Mouse (Mus musculus) liver, embryonic 11.5 days (tissue): ENCODE results near the gene Apoa5. TPM values are rescaled to one million over a fixed set of nuclear protein-coding genes. Genes with fewer than 3 reads are reported as not detected.
"Not testable (repeated sequence)": the region's sequence is repeated elsewhere in the genome, so short reads cannot be mapped to it uniquely, and the experiment has no call there.

Experiments
- ATAC-seq: fragments of 200-750 bp; cut with Nextera tagmentation; replicated peaks from 2 replicates; pipeline ENCODE4 v1.8.0; 2017; ENCODE audit warnings: moderate number of reproducible peaks, mild to moderate bottlenecking, moderate TSS enrichment, moderate library complexity; ENCODE audit not compliant: low FRiP score
- DNase-seq: peaks from one replicate; pipeline ENCODE4 v3.0.0-alpha.2; 2017; ENCODE audit warnings: low spot score
- H3K27ac ChIP-seq: fragments of 300-500 bp; sonication (generic); 2 replicates; pipeline ENCODE4 v1.5.1; 2014; ENCODE audit warnings: mild to moderate bottlenecking, low read depth, low read length, control low read depth
- H3K27me3 ChIP-seq: fragments of 300-500 bp; sonication (generic); replicated peaks from 2 replicates; pipeline ENCODE4 v1.6.1; 2014; ENCODE audit warnings: low read length, mixed read lengths; ENCODE audit not compliant: control insufficient read depth, insufficient read depth
- H3K36me3 ChIP-seq: fragments of 300-500 bp; sonication (generic); 2 replicates; pipeline ENCODE4 v1.6.1; 2014; ENCODE audit warnings: mild to moderate bottlenecking, low read length, moderate library complexity, mixed read lengths; ENCODE audit not compliant: control insufficient read depth, insufficient read depth
- H3K4me1 ChIP-seq: fragments of 300-500 bp; sonication (generic); replicated peaks from 2 replicates; pipeline ENCODE4 v1.6.1; 2014; ENCODE audit warnings: low read length, mixed read lengths; ENCODE audit not compliant: control insufficient read depth, insufficient read depth
- H3K4me2 ChIP-seq: fragments of 300-500 bp; sonication (generic); 2 replicates; pipeline ENCODE4 v1.6.1; 2014; ENCODE audit warnings: mild to moderate bottlenecking, control low read depth, moderate library complexity
- H3K4me3 ChIP-seq: fragments of 300-500 bp; sonication (generic); 2 replicates; pipeline ENCODE4 v1.5.1; 2014; ENCODE audit warnings: low read depth, low read length, control low read depth
- H3K9ac ChIP-seq: fragments of 300-500 bp; sonication (generic); 2 replicates; pipeline ENCODE4 v1.6.1; 2014; ENCODE audit warnings: low read depth, low read length, control low read depth
- H3K9me3 ChIP-seq: fragments of 300-500 bp; sonication (generic); 2 replicates; pipeline ENCODE4 v1.6.1; 2016; ENCODE audit warnings: low read length, inconsistent platforms, mixed read lengths; ENCODE audit not compliant: control insufficient read depth
- WGBS: fragments of 180-500 bp; shearing (Covaris S2); extraction: QIAGEN DNeasy Blood & Tissue Kit; methylation state at CpG from one replicate; pipeline ENCODE4 v1.1.7; 2014; 5-methylcytosine and 5-hydroxymethylcytosine counted together
- polyA plus RNA-seq: library from polyadenylated mRNA; unstranded; fragments of >200 nt; fragmentation: Nextera tagmentation; extraction: Ambion mirVana; gene quantifications from 2 replicates; pipeline ENCODE4 v1.2.1, GENCODE M21; 2014

The Apoa5 gene
- polyA plus RNA-seq, 1 experiment from 2014 or later: 0.21 TPM

GRCm38 (mm10) chr9:46315807-46316365 is 47.5 kb downstream of the Apoa5 start:
- DNase-seq (no peak), ATAC-seq (no peak)
- Histone ChIP-seq H3K36me3 (no peaks in the 10 kb centered on the region), H3K4me3 (no peak overlapping the region), H3K9me3 (no peaks in the 10 kb centered on the region), H3K9ac (no peak overlapping the region), H3K4me2 (no peak overlapping the region), H3K27ac (no peak overlapping the region), H3K27me3 (0 out of 2 replicates have a peak, but pooled peaks cover 2% of the 10 kb centered on the region), H3K4me1 (no peaks in the 10 kb centered on the region)
- 65% methylated on average over 11 of the region's 11 CpGs for WGBS

- DNase-seq: no peak
Measured at GRCm38 (mm10) chr9:46316388-46316787, 48.0 kb downstream of the Apoa5 start.

DNA sequence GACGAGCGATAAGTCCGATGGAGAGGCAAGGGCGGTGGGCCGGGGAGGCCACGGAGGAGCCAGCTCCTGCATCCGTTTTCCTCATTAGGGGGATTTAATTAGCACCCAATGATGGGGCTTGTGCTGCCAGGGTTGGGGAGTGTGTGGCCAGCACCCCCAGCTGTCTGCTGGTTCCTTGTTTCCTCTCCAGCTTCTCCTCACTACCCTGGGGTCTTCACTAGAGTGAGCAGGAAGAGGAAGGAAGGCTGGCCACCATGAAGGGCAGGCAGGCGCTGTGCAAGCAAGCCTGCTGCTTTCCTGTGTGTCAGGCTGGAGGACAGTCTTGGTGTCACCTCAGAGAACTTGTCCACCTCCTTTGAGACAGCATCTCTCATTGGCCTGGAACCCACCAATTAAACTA is 48.5 kb downstream of the Apoa5 start:
- H3K27ac ChIP-seq: no peak overlapping the region
- ATAC-seq: no peak
- no peak overlapping the region for H3K9ac ChIP-seq
- 58% methylated on average over 8 of the region's 8 CpGs for WGBS
- H3K4me2 ChIP-seq: no peak overlapping the region
- no peaks in the 10 kb centered on the region for H3K36me3 ChIP-seq
- no peaks in the 10 kb centered on the region for H3K4me1 ChIP-seq
- H3K27me3 ChIP-seq: 0 out of 2 replicates have a peak, but pooled peaks cover 2% of the 10 kb centered on the region
- H3K4me3 ChIP-seq: no peak overlapping the region
- no peak for DNase-seq
- no peaks in the 10 kb centered on the region for H3K9me3 ChIP-seq

More at GRCm38 (mm10) chr9:46316388-46316787, 48.0 kb downstream of the Apoa5 start:
- 49% methylated on average over 5 of the region's 5 CpGs for WGBS
- no peak overlapping the region for H3K9ac ChIP-seq
- H3K4me2 ChIP-seq: no peak overlapping the region
- no peak overlapping the region for H3K4me3 ChIP-seq
- no peaks in the 10 kb centered on the region for H3K9me3 ChIP-seq
- ATAC-seq: no peak
- H3K36me3 ChIP-seq: no peaks in the 10 kb centered on the region
- H3K27me3 ChIP-seq: 0 out of 2 replicates have a peak, but pooled peaks cover 2% of the 10 kb centered on the region
- H3K4me1 ChIP-seq: no peaks in the 10 kb centered on the region
- H3K27ac ChIP-seq: no peak overlapping the region

DNA sequence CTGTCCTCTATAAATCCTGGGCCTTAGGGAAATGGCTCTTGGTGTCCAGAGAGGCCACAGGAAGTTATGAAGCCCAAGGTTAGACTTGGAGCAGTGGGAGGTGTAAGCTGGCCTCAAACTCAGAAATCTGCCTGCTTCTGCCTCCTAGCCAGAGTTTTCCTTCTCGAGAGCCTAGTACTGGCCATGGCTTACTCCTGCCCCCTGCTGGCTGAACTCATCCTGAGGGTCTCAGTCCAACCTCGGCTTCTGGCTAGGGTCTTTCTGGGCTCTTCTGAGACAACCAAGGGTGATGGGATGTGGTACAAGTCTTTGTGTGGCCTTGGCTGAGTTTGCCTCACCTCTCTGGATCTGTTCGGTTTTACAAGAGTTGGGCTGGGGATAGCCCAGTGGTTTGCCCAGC is 49.5 kb downstream of the Apoa5 start:
- no peak overlapping the region for H3K27ac ChIP-seq
- no peak overlapping the region for H3K4me3 ChIP-seq
- no peaks in the 10 kb centered on the region for H3K36me3 ChIP-seq
- no peaks in the 10 kb centered on the region for H3K4me1 ChIP-seq
- no peak overlapping the region for H3K4me2 ChIP-seq
- DNase-seq: no peak
- H3K9ac ChIP-seq: no peak overlapping the region
- H3K27me3 ChIP-seq: 0 out of 2 replicates have a peak, but pooled peaks cover 2% of the 10 kb centered on the region
- H3K9me3 ChIP-seq: no peaks in the 10 kb centered on the region
- 83% methylated on average over 3 of the region's 3 CpGs for WGBS
- ATAC-seq: no peak

DNA sequence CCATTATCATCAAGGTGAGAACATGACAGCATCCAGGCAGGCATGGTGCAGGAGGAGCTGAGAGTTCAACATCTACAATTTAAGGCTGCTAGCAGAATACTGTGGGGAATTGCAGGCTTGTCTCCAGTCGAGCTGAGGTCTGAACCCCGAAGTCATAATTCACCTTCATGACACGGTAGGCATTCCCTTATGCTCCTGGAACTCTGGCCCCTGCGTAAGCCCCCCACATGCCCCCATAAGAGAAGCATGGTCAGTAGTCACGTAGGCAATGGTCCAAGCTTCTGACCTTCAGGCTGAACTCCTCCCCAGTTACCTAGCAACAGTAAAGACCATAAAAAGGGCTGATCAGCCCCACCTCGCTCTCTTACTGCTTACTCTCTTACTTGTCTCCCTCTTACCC is 51.5 kb downstream of the Apoa5 start, which contains the start of gene 4931429L15Rik:
Gene 4931429L15Rik, minus strand, starts transcription at position 101 of the 400 bp plus-strand sequence.
- not testable (repeated sequence) for H3K9ac ChIP-seq, H3K36me3 ChIP-seq, H3K27me3 ChIP-seq, H3K9me3 ChIP-seq, H3K4me2 ChIP-seq, H3K27ac ChIP-seq, H3K4me1 ChIP-seq, H3K4me3 ChIP-seq, ATAC-seq, DNase-seq
- WGBS: 85% methylated on average over 6 of the region's 6 CpGs

GRCm38 (mm10) chr9:46320461-46320860 is 52.0 kb downstream of the Apoa5 start:
- Histone ChIP-seq H3K4me3 (no peak overlapping the region), H3K27ac (no peak overlapping the region), H3K4me2 (no peak overlapping the region), H3K36me3 (no peaks in the 10 kb centered on the region), H3K27me3 (peaks cover 2% of the 10 kb centered on the region; the same call in 1 of the 2 replicates), H3K4me1 (no peaks in the 10 kb centered on the region), H3K9ac (no peak overlapping the region), H3K9me3 (no peaks in the 10 kb centered on the region)
- 79% methylated on average over 2 of the region's 2 CpGs for WGBS
- DNase-seq (no peak), ATAC-seq (no peak)

Other genes with a start within 250 kb of the Apoa5 start
- gene Apoa1, start 40.1 kb upstream of the Apoa5 start, polyA plus RNA-seq: 1,257 and 1,278 TPM in 2 replicates
- gene Apoc3, start 33.0 kb upstream of the Apoa5 start, polyA plus RNA-seq: 1.4 and 4.2 TPM in 2 replicates
- not detected in 2 replicates for gene Apoa4, start 27.9 kb upstream of the Apoa5 start, polyA plus RNA-seq
- 92.6 and 96.7 TPM in 2 replicates for gene Zpr1, start 4.4 kb downstream of the Apoa5 start, polyA plus RNA-seq
- 20.7 and 22.4 TPM in 2 replicates for gene Bud13, start 14.4 kb downstream of the Apoa5 start, polyA plus RNA-seq
- not detected in 2 replicates for gene 4931429L15Rik, start 51.4 kb downstream of the Apoa5 start, polyA plus RNA-seq